Mouse (Mus musculus): ENCODE measurements around the gene Ftcd. TPM values are rescaled to one million over a fixed set of nuclear protein-coding genes. Genes with fewer than 3 reads are reported as not detected.

The Ftcd gene
- polyA plus RNA-seq, 1 experiment = 1.4 TPM

- no peaks in the 10 kb centered on the region for H3K4me1 ChIP-seq (ENCODE audit: control insufficient read depth, insufficient read depth, low read length)
- TF ChIP-seq POLR2A (IDR thresholded peaks at IDR 0.05; ENCODE audit: borderline replicate concordance, control insufficient read depth, low read depth, low read length) (no peak), CTCF (IDR thresholded peaks at IDR 0.05; ENCODE audit: control insufficient read depth, insufficient read depth, low read length) (no peak)
- H3K4me3 ChIP-seq (replicated peaks; ENCODE audit: control insufficient read depth, low read depth, low read length) = no peak within 1 kb of the TSS
- WGBS = 7% methylated on average over 31 of the region's 31 CpGs
- no peak within 1 kb of the TSS for H3K27ac ChIP-seq (ENCODE audit: control insufficient read depth, insufficient read depth, low read depth, low read length, poor library complexity)
Observed at GRCm38 (mm10) chr10:76622928-76623680, 47.7 kb downstream of the Ftcd start, which contains the start of gene Col6a2. Gene Col6a2 (minus strand): TSS chr10:76623630.

- Histone ChIP-seq H3K27ac (ENCODE audit: control insufficient read depth, insufficient read depth, low read depth, low read length, poor library complexity) (no peak overlapping the region), H3K4me3 (replicated peaks; ENCODE audit: control insufficient read depth, low read depth, low read length) (no peak overlapping the region), H3K4me1 (ENCODE audit: control insufficient read depth, insufficient read depth, low read length) (no peaks in the 10 kb centered on the region)
- WGBS = 26% methylated on average over 7 of the region's 7 CpGs
- TF ChIP-seq CTCF (IDR thresholded peaks at IDR 0.05; ENCODE audit: control insufficient read depth, insufficient read depth, low read length) = no peak
Observed at GRCm38 (mm10) chr10:76623734-76624133, 48.3 kb downstream of the Ftcd start.

DNA sequence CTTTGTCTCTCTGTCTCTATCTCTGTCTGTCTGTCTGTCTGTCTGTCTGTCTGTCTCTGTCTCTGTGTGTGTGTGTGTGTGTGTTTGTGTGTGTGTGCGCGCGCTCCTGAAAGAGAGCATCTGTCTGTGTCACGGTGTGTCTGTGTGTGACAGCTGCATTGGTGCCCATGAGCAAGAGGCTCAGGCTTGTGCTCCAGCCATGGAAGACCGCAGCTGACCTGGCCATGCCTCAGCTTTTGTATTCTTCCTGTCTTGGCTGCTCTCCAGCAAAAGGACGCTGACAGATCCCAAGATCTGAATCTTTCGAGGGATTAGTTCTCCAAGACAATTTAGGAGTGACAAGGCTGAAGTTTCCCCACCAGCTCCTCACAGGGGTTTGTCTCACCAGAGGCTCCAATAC is 49.5 kb downstream of the Ftcd start:
- TF ChIP-seq CTCF (IDR thresholded peaks at IDR 0.05; ENCODE audit: control insufficient read depth, insufficient read depth, low read length) (no peak), POLR2A (IDR thresholded peaks at IDR 0.05; ENCODE audit: borderline replicate concordance, control insufficient read depth, low read depth, low read length) (no peak)
- no peak overlapping the region for H3K4me3 ChIP-seq (replicated peaks; ENCODE audit: control insufficient read depth, low read depth, low read length)
- H3K27ac ChIP-seq (ENCODE audit: control insufficient read depth, insufficient read depth, low read depth, low read length, poor library complexity) = no peak overlapping the region
- 76% methylated on average over 7 of the region's 7 CpGs for WGBS
- no peaks in the 10 kb centered on the region for H3K4me1 ChIP-seq (ENCODE audit: control insufficient read depth, insufficient read depth, low read length)

- TF ChIP-seq POLR2A (IDR thresholded peaks at IDR 0.05; ENCODE audit: borderline replicate concordance, control insufficient read depth, low read depth, low read length) = no peak
- TF ChIP-seq CTCF (IDR thresholded peaks at IDR 0.05; ENCODE audit: control insufficient read depth, insufficient read depth, low read length) = no peak
- H3K4me3 ChIP-seq (replicated peaks; ENCODE audit: control insufficient read depth, low read depth, low read length) = no peak overlapping the region
- no peak overlapping the region for H3K27ac ChIP-seq (ENCODE audit: control insufficient read depth, insufficient read depth, low read depth, low read length, poor library complexity)
- no peaks in the 10 kb centered on the region for H3K4me1 ChIP-seq (ENCODE audit: control insufficient read depth, insufficient read depth, low read length)
- WGBS = 82% methylated on average over 5 of the region's 5 CpGs
Observed at GRCm38 (mm10) chr10:76627714-76628113, 52.3 kb downstream of the Ftcd start.

GRCm38 (mm10) chr10:76630657-76631056 is 55.2 kb downstream of the Ftcd start:
- 43% methylated on average over 1 of the region's 1 CpGs for WGBS
- no peaks in the 10 kb centered on the region for H3K4me1 ChIP-seq (ENCODE audit: control insufficient read depth, insufficient read depth, low read length)
- H3K4me3 ChIP-seq (replicated peaks; ENCODE audit: control insufficient read depth, low read depth, low read length) = no peak overlapping the region
- no peak for TF ChIP-seq POLR2A (IDR thresholded peaks at IDR 0.05; ENCODE audit: borderline replicate concordance, control insufficient read depth, low read depth, low read length)
- no peak for TF ChIP-seq CTCF (IDR thresholded peaks at IDR 0.05; ENCODE audit: control insufficient read depth, insufficient read depth, low read length)
- H3K27ac ChIP-seq (ENCODE audit: control insufficient read depth, insufficient read depth, low read depth, low read length, poor library complexity) = no peak overlapping the region

GRCm38 (mm10) chr10:76632630-76633029 is 57.2 kb downstream of the Ftcd start:
- no peaks in the 10 kb centered on the region for H3K4me1 ChIP-seq (ENCODE audit: control insufficient read depth, insufficient read depth, low read length)
- no peak overlapping the region for H3K4me3 ChIP-seq (replicated peaks; ENCODE audit: control insufficient read depth, low read depth, low read length)
- no peak overlapping the region for H3K27ac ChIP-seq (ENCODE audit: control insufficient read depth, insufficient read depth, low read depth, low read length, poor library complexity)
- WGBS = 73% methylated on average over 8 of the region's 8 CpGs
- TF ChIP-seq POLR2A (IDR thresholded peaks at IDR 0.05; ENCODE audit: borderline replicate concordance, control insufficient read depth, low read depth, low read length) = no peak
- no peak for TF ChIP-seq CTCF (IDR thresholded peaks at IDR 0.05; ENCODE audit: control insufficient read depth, insufficient read depth, low read length)

- Histone ChIP-seq H3K27ac (ENCODE audit: control insufficient read depth, insufficient read depth, low read depth, low read length, poor library complexity) (no peak overlapping the region), H3K4me3 (replicated peaks; ENCODE audit: control insufficient read depth, low read depth, low read length) (no peak overlapping the region), H3K4me1 (ENCODE audit: control insufficient read depth, insufficient read depth, low read length) (no peaks in the 10 kb centered on the region)
- TF ChIP-seq CTCF (IDR thresholded peaks at IDR 0.05; ENCODE audit: control insufficient read depth, insufficient read depth, low read length) (no peak), POLR2A (IDR thresholded peaks at IDR 0.05; ENCODE audit: borderline replicate concordance, control insufficient read depth, low read depth, low read length) (no peak)
- WGBS = 42% methylated on average over 7 of the region's 7 CpGs
Observed at GRCm38 (mm10) chr10:76634094-76634571, 58.7 kb downstream of the Ftcd start.

DNA sequence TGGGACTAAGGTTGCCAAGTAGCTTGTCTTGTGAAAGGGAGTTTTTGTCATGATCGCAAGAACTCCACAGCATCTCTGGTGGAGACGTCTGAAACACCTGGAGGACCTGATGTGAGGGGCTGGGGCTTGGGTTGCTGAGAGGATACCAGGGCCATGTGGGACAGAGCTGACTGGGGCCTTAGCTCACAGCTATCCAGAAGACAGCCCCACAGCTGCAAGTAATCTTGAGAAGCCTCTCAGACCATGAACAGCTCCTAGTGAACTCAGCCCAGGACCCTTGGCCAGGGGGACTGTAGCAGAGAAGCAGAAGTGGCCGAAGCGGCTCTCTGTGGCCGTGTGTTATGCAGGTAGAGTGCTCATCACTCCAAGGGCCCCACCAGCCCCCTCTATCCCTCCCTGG is 59.1 kb downstream of the Ftcd start:
- WGBS = 74% methylated on average over 5 of the region's 5 CpGs
- no peak for TF ChIP-seq CTCF (IDR thresholded peaks at IDR 0.05; ENCODE audit: control insufficient read depth, insufficient read depth, low read length)
- TF ChIP-seq POLR2A (IDR thresholded peaks at IDR 0.05; ENCODE audit: borderline replicate concordance, control insufficient read depth, low read depth, low read length) = no peak
- Histone ChIP-seq H3K4me3 (replicated peaks; ENCODE audit: control insufficient read depth, low read depth, low read length) (no peak overlapping the region), H3K27ac (ENCODE audit: control insufficient read depth, insufficient read depth, low read depth, low read length, poor library complexity) (no peak overlapping the region), H3K4me1 (ENCODE audit: control insufficient read depth, insufficient read depth, low read length) (no peaks in the 10 kb centered on the region)
